Comparison of ENCODE assay signal across 31 mouse cellular contexts in the genomic region with DNA sequence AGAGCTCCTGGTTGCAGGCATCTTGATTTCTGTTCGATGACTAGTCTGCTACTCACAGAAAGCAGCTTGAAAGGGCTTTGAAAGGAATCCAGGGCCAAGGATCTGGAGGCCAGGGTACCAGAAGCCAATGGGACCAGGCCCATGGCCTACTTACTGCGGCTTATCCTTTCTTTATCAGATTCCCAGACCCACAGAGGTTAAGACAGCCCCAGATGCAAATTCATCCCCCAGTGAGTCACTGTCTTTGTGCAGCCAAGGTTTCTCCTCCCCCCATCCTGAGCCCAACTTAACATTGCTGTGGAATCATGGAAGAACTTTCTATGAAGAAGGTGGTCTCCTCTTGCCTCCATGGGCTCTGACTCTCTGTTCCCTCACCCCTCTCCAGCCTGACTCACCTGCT. TPM values are rescaled to one million over a fixed set of nuclear protein-coding genes. Genes with fewer than 3 reads are reported as not detected.
DNase-seq lines count a peak whose midpoint lies in the region; ATAC-seq and TF ChIP-seq lines count a peak whose summit lies in the region.
"Had no signal": no experiment of that assay in that cellular context is flagged by ENCODE, and none has a peak within 500 bp of the region (broad histone marks: within the 10 kb centered on the region; RNA-seq: fewer than 3 reads in every experiment).

No protein-coding gene starts in this region.

- H3K9me3 ChIP-seq in forebrain, embryonic 11.5 days (ENCODE audit: control insufficient read depth, low read length) = no peaks in the 10 kb centered on the region
- no peaks in the 10 kb centered on the region for H3K9me3 ChIP-seq in forebrain, postnatal 0 days (ENCODE audit: low read length)
- H3K9me3 ChIP-seq: embryonic facial prominence, embryonic 12.5 days; hindbrain, embryonic 12.5 days; intestine, embryonic 15.5 days; liver, embryonic 12.5 days; neural tube, embryonic 12.5 days had no signal

- H3K4me3 ChIP-seq in forebrain, embryonic 11.5 days (ENCODE audit: low read depth, low read length) = no peak overlapping the region
- H3K4me3 ChIP-seq in forebrain, postnatal 0 days (ENCODE audit: low read depth, low read length) = no peak overlapping the region
- H3K4me3 ChIP-seq: embryonic facial prominence, embryonic 12.5 days; hindbrain, embryonic 12.5 days; intestine, embryonic 15.5 days; liver, embryonic 12.5 days; neural tube, embryonic 12.5 days had no signal

- peaks cover 6% of the 10 kb centered on the region; the same call in 1 of the 2 replicates for H3K4me1 ChIP-seq in forebrain, embryonic 11.5 days (replicated peaks; ENCODE audit: control insufficient read depth, insufficient read depth, low read length)
- H3K4me1 ChIP-seq in forebrain, postnatal 0 days (ENCODE audit: insufficient read depth) = 0 out of 2 replicates have a peak, but pooled peaks cover 10% of the 10 kb centered on the region
- H3K4me1 ChIP-seq: embryonic facial prominence, embryonic 12.5 days; liver, embryonic 12.5 days had no signal

- no peak overlapping the region for H3K4me2 ChIP-seq in forebrain, embryonic 11.5 days (ENCODE audit: low read depth, low read length, severe bottlenecking)
- no peak overlapping the region for H3K4me2 ChIP-seq in forebrain, postnatal 0 days (ENCODE audit: low read depth)
- H3K4me2 ChIP-seq: embryonic facial prominence, embryonic 12.5 days; heart, embryonic 11.5 days; hindbrain, embryonic 12.5 days; intestine, embryonic 15.5 days; liver, embryonic 12.5 days; midbrain, embryonic 11.5 days; neural tube, embryonic 12.5 days had no signal

- DNase-seq in adrenal gland, adult (ENCODE audit: inconsistent age in 2 of 2, low spot score in 1 of 2) = peak; percentile 81 to 90
- no peak for DNase-seq in adrenal gland, adult 18-20 months (ENCODE audit: low spot score in 2 of 2)
- no peak for DNase-seq in forebrain, embryonic 11.5 days (ENCODE audit: low spot score)
- no peak for DNase-seq in forebrain, postnatal 0 days
- DNase-seq in retina, postnatal 1 day = peak; percentile 18
- DNase-seq in retina, embryonic 14.5 days (ENCODE audit: low spot score) = no peak
- DNase-seq in kidney, adult 9 months = no peak
- DNase-seq: cerebellum, adult 11-12 months; cerebellum, adult 9-11 months; embryo, embryonic 11 days; gastrocnemius, postnatal 25 days; heart, adult 11 months; heart, postnatal 36 days; kidney, postnatal 10 days; layer of hippocampus, postnatal 36 days; left cerebral cortex, postnatal 4 days; liver, postnatal 0 days; lung, postnatal 36 days; spleen, adult 18-20 months; thymus, postnatal 14 days had no signal

- 0 out of 2 replicates have a peak overlapping the region, but pooled peaks have one; percentile 10 for H3K27ac ChIP-seq in forebrain, embryonic 11.5 days (ENCODE audit: low read depth, low read length)
- no peak overlapping the region for H3K27ac ChIP-seq in forebrain, postnatal 0 days (ENCODE audit: low read depth, low read length)
- H3K27ac ChIP-seq: embryonic facial prominence, embryonic 12.5 days; hindbrain, embryonic 12.5 days; hindbrain, postnatal 0 days; intestine, embryonic 15.5 days; liver, embryonic 12.5 days; neural tube, embryonic 12.5 days had no signal

- 77% methylated on average over 2 of the region's 2 CpGs for WGBS in forebrain, embryonic 11.5 days
- 61% methylated on average over 2 of the region's 2 CpGs for WGBS in forebrain, postnatal 0 days

- no peaks in the 10 kb centered on the region for H3K27me3 ChIP-seq in forebrain, embryonic 11.5 days (ENCODE audit: control insufficient read depth, insufficient read depth, low read length)
- H3K27me3 ChIP-seq in forebrain, postnatal 0 days (ENCODE audit: insufficient read depth, low read length) = no peaks in the 10 kb centered on the region
- H3K27me3 ChIP-seq: embryonic facial prominence, embryonic 12.5 days; hindbrain, embryonic 12.5 days; intestine, embryonic 15.5 days; neural tube, embryonic 12.5 days had no signal

- no peak for ATAC-seq in forebrain, embryonic 11.5 days (replicated peaks; ENCODE audit: low FRiP score)
- ATAC-seq in forebrain, postnatal 0 days = no peak
- ATAC-seq: hindbrain, postnatal 0 days; intestine, embryonic 15.5 days; liver, embryonic 12.5 days; liver, postnatal 0 days; midbrain, embryonic 16.5 days had no signal

- TF ChIP-seq CTCF in forebrain, postnatal 0 days (IDR thresholded peaks at IDR 0.05; ENCODE audit: low read depth) = no peak

- no peak overlapping the region for H3K9ac ChIP-seq in forebrain, embryonic 11.5 days (ENCODE audit: low read length)
- H3K9ac ChIP-seq in forebrain, postnatal 0 days = no peak overlapping the region
- H3K9ac ChIP-seq: embryonic facial prominence, embryonic 12.5 days; hindbrain, embryonic 12.5 days; intestine, embryonic 15.5 days; liver, embryonic 12.5 days; liver, postnatal 0 days; neural tube, embryonic 12.5 days had no signal

- no peaks in the 10 kb centered on the region for H3K36me3 ChIP-seq in forebrain, embryonic 11.5 days (ENCODE audit: control insufficient read depth, insufficient read depth, low read length)
- no peaks in the 10 kb centered on the region for H3K36me3 ChIP-seq in forebrain, postnatal 0 days (ENCODE audit: insufficient read depth)
- H3K36me3 ChIP-seq: embryonic facial prominence, embryonic 12.5 days; hindbrain, embryonic 12.5 days; intestine, embryonic 15.5 days; liver, embryonic 12.5 days; neural tube, embryonic 12.5 days had no signal

RNA-seq across cellular contexts. Expression of a gene that starts 6.3 kb away (rescaled TPM):
- 1,000 to 10,000 TPM; 6,431 to 6,741 TPM for total RNA-seq in adrenal gland, adult 18-20 months (2021)
- polyA plus RNA-seq in forebrain, embryonic 11.5 days (2014; fragmentation: Nextera tagmentation; extraction: Ambion mirVana) = not detected in 2 replicates
- total RNA-seq in forebrain, postnatal 0 days (2014; rRNA removed) = 0.29 and 1.2 TPM in 2 replicates
- 0.77 and 0.88 TPM in 2 replicates for polyA plus RNA-seq in forebrain, postnatal 0 days (2015; fragmentation: Nextera tagmentation; extraction: Ambion mirVana)
- total RNA-seq: MEL had no signal
- polyA plus RNA-seq: heart, embryonic 11.5 days; midbrain, embryonic 11.5 days; neural tube, embryonic 12.5 days had no signal

RNA-seq across cellular contexts. Expression of a gene that starts 51.1 kb away (rescaled TPM):
- total RNA-seq in adrenal gland, adult 18-20 months (2021) = 1 to 10 TPM; 1.1 to 1.5 TPM
- 18.0 and 21.8 TPM in 2 replicates for polyA plus RNA-seq in forebrain, embryonic 11.5 days (2014; fragmentation: Nextera tagmentation; extraction: Ambion mirVana)
- 13.9 and 16.2 TPM in 2 replicates for total RNA-seq in forebrain, postnatal 0 days (2014; rRNA removed)
- polyA plus RNA-seq in forebrain, postnatal 0 days (2015; fragmentation: Nextera tagmentation; extraction: Ambion mirVana) = 9.6 and 11.0 TPM in 2 replicates
- total RNA-seq: megakaryocyte, adult 5-6 weeks; MEL had no signal
- polyA plus RNA-seq: liver, postnatal 0 days had no signal

Comparison
In these comparisons a context has a peak if more than half of its experiments do, and no peak if none do; other contexts are left out.
1. DNase-seq: peak in adrenal gland, adult (2 of 2) and retina, postnatal 1 day (single experiment); none in adrenal gland, adult 18-20 months (0 of 2), forebrain, embryonic 11.5 days (single experiment), forebrain, postnatal 0 days (single experiment), retina, embryonic 14.5 days (single experiment) and kidney, adult 9 months (single experiment).
2. RNA of a gene that starts 6.3 kb away (total RNA-seq): 6,431 to 6,741 TPM in adrenal gland, adult 18-20 months; 0.29 to 1.2 TPM in forebrain, postnatal 0 days; every median in the first group is over 1,000 times any median in the second.